Mouse (Mus musculus): ENCODE data around the gene Agbl4.
A peak's percentile ranks its signal among the peaks of the same experiment; 100 is the strongest.

Agbl4 gene

DNA sequence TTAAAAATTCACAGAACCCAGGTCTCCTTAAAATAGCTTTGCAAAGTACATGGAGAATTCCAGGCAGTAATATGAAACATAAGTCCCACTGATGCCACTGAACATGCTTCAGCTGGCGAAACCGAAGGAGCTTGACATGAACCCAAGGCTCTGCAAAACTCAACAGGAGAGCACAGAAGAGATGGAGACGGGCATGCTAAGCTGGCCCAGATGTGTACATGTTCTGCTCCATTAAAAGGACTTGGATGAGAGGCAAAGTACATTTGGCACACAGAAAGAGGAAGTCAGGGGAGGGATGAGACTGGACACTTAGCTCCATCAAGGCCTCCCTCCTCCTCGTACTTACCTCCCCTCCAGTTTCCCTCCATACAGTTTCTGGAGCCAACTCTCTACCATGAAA lies 1013.3 kb downstream of the Agbl4 start:
- no peak for DNase-seq

DNA sequence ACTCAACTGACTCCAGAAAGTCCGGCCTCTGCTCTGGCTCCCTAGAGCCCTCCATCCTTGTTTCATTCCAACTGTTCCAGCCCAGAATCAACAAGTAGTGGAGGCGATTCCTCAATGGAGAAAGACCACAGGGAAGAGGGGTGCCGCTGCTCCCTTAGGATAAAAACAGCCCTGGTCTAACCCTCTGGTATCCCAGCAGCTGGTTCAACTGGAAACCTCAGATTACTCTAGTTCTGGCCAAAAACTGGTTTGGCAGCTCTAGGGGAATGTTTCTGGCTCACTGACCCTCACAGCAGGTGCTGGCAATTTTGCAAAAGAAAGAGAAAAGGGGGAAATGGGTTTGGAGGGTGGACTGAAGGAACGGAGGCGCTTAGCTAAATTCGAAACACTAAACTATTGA lies 1016.9 kb downstream of the Agbl4 start:
- DNase-seq: peak in 1 of 2 experiments; percentile 23

- peak; percentile 86 to 90 for DNase-seq
These were observed 1017.5 kb downstream of the Agbl4 start, which contains the start of gene Bend5 for GRCm38 (mm10) chr4:111414818-111415488. TSS of gene Bend5 (plus strand) at chr4:111415006.

DNA sequence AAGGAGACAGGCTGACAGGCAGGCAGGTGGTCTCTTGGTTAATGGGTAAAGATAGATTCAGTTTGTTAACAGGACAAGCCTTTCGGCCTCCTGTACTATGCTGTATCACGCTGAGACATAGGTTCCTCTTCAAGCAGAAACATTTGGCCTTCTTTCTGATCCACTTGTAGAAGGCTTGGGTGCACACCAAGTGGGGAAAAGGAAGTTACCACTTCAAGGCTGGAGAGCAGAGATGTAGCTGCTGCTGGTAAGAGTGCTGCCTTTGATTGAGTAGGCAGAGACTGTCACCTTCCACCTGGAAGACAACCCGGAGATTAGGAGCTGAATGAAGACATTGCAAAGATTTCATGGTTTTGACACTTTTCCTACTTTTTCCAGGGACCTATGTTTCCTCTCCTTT lies 1018.7 kb downstream of the Agbl4 start:
- no peak for DNase-seq

- DNase-seq: no peak
These were observed 1019.1 kb downstream of the Agbl4 start for GRCm38 (mm10) chr4:111416551-111416950.

DNA sequence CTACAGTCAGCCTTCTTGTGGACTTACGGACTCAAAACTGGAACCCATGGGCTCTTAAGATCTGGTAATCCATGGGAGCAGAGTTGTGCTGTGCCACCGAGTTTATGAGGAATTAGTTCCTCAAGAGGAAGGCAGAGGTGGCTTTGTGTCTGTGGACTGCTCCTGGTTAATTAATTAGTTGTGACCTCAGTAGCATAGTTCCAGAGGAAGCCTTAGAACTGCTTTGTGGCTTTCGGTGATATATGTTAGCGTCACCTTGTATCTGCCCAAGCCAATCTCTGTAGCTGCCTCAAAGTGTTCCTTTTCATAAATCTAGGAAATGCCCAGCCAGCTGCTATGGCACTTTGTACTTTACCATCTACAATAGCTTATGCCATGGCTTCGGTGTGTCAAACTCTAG lies 1020.3 kb downstream of the Agbl4 start:
- no peak for DNase-seq

GRCm38 (mm10) chr4:111419476-111419875 lies 1022.0 kb downstream of the Agbl4 start:
- DNase-seq: no peak

DNA sequence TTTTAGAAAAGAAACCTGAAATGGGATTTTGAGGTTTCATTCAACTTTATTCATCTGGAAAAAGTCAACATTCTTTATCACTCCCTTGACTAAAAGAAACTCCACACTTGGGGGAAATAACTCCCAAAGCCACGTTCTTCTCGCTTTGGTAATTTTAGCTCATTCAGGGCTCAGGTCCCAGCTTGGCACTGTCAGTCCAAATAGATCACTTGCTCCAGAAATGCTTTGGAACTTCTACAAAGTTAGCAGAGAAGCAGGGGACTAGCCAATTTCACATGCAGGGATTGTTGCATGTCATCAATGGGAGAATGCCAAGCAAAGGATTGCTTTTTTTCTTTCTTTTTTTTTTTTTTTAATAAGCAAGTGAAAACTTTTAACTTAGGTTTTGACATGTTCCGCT lies 1022.6 kb downstream of the Agbl4 start:
- DNase-seq: no peak

GRCm38 (mm10) chr4:111420955-111421354 lies 1023.5 kb downstream of the Agbl4 start:
- no peak for DNase-seq

- DNase-seq: no peak
These were observed 1024.3 kb downstream of the Agbl4 start for GRCm38 (mm10) chr4:111421785-111422184.

DNA sequence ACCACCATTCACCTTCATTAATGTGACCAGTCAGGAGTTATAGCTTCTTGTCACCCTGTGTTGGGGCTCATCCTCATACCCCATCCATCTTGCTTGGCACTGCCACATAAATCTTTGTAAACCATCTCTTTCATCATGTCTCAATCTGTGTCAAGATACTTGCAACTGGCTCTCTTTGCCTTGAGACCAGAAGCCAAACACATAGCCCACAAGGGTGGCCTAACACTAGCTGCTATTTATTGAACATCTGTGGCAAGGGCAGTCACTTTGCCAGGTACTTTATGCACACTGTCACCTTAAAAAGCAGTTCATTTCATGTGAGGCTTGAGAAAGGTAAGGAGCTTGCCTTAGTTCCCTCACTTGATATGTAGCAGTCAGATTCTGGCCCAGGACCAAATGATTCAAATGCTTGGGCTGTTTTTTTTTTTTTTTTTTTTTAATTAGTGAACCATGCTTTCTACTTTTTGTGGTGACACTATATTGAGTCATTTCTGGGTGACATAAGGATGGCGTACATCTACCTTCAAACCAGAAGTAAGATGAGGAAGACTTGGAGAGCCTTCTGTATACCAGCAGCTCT lies 1027.0 kb downstream of the Agbl4 start:
- no peak for DNase-seq

DNA sequence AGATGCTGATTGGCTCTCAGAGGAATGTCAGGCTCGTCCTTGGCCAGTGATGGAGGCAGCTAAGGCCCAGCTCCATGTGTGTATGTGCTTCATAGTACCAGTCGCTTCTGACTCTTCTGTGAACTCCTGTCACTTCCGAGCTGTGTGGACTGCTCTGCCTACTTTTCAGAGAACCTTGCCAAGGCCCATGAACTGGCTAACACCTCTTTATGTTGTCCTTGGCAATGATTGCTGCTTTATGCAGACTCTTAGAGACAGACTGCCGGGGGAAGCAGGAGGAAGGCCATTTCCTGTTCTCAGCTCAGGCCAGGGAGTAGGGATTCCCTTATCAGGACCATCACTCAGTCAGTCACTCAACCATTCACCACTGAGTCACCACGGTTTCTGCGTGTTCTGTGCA lies 1027.7 kb downstream of the Agbl4 start:
- DNase-seq: peak in 1 of 2 experiments; percentile 22

- peak; percentile 44 to 60 for DNase-seq
These were observed 1033.7 kb downstream of the Agbl4 start for GRCm38 (mm10) chr4:111431186-111431585.

- no peak for DNase-seq
These were observed 1034.6 kb downstream of the Agbl4 start for GRCm38 (mm10) chr4:111432013-111432412.

DNA sequence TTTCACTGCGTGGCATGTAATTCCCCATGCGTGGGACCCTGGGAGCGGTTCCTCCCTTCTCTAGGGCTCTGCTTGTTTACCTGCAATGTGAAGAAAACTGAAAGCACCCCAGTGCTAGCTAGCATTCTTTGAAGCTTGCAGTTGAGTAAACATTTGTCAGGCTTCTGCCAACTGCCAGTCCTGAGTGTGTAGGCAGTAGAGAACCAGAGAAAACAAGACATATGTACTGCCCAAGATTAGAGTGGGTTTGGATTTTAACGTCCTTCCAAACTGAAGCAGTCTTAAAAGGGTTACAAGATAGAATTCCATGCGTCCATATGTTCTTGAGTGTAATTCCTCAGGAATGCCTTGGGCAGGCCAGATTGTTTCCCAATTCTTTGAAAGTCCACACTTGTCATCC lies 1035.0 kb downstream of the Agbl4 start:
- DNase-seq: no peak

DNA sequence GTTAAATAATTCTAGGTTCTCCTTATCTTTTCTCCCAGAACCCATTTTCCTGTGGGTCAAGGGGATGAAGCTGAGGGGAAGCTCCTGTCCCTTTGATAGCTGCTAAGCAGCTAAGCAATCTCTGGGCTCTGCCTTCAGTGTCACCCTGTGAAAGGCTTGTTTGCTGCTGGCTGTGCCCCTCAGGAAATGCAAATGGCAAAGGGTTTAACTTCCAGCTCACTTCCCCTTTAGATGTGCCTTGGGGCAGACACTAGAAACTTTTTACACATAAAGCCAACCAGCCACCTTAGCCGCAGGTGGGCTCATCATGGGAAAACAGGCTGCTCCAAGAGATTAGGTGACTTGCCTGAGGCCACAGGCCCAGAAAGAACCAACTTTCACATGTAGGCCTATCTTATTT lies 1044.2 kb downstream of the Agbl4 start:
- DNase-seq: no peak

DNA sequence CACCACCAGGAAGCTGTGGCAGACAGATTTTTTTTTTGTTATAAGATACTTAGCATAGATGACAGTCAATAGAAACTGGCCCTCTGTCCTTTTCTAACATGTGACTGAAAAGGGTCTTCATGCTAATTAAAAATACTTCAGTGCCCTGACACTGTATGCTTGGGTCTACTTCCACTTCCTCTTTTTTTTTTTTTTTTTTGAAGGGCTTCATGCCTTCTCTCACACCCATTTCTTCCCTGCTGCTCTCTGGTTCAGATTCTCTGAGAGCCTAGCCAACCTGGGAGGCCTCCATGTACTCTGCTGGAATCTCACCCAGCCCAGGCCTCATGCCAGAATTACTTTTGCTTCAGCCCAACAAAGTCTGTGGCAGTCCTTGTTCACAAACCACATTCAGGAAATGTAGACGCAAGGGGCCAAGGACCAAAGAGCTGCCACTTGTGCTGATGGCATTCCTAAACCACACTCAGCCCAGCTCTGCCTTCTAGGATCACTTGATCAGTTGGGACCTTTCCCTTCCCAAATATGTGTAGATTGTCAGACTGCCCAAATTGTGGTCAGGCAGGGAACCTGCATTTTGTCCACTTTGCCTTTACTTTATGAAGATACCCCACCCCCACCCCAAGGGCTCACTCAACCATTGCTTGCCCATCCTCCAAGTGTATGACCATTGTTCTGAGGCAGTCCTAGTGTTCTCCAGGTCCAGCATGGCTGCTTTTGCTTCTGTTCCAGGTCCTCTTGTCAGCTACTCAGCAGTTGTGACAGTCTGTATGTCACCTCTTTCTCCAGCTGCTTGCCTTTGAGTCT lies 1045.2 kb downstream of the Agbl4 start:
- DNase-seq: peak in 1 of 2 experiments; percentile 13

DNA sequence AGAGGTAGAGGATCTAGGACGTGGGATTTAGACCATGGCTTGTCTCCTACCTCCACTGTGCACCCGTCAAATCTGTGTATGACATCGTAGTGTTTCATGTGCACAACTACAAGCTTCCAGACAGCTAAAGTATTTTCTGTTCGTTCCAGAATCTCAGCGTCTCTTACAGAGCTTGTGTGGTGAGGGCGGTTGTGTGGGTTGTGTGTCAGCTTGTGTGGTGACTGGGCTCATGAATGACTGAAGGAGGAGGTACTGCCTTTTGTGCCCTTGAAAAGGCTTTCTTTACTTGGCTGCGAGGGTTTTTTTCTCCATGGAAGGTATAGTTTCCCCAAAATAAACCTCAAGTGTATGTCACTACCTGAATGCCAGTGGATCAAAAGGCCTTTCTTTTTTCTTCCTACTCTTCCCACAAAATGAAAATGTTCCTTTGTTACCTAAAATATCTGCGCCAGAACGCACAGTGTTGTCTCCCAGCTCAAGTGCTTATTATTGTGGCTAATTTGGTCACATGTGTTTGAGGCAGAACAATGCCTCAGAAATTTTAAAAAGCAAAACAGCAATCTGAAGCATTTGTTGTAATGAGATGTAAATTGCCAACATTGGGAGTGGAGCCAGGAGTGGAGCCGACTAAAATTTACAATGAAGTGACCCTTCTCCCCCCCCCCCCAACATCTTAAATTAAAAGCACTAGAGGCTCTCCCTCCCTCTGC lies 1046.6 kb downstream of the Agbl4 start:
- DNase-seq: no peak

DNA sequence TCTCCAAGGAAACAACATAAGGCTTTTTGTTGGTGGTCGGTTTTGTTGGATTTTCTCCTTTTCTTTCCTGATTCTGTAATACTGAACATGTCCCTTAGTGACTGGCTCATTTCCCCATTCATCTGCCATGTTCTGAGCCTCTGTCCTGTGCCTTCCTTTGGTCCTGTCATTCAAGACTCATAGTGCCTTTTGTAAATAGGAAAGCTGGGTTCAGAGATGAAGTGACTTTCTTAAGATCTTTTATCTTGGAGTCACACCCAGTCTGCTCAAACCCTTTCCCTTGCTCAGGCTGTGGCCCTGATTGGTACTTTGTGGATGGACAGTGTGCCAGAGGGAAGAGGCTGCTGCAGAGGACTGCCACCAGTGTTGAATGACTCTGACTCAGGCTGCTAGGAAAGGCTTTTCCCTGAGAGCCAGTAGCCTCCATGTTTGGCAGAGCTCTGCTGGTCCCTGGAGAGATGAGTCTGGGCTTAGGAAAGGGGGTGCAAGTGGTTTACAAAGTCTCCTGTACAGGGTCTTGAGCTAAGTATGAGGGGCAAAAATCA lies 1047.2 kb downstream of the Agbl4 start:
- no peak for DNase-seq

DNA sequence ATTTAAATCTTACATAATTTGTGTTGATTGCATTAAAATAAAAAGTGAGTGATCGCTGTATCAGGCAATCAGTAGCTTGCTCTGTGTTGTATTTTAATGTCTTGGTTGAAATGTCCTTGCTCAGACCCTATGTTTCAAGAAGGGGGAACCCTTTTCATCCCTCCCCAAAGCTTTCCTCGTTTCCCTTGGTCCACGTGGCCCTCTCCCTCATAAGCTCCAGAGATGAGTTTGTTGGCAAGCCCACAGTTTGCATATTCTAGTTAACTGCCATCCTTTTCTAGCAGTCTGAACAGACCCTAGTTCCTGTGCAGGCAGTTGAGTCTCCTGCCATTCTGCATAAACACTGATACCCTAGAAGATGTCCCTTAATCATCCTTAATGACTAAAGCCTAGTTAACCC lies 1050.5 kb downstream of the Agbl4 start:
- DNase-seq: no peak

DNA sequence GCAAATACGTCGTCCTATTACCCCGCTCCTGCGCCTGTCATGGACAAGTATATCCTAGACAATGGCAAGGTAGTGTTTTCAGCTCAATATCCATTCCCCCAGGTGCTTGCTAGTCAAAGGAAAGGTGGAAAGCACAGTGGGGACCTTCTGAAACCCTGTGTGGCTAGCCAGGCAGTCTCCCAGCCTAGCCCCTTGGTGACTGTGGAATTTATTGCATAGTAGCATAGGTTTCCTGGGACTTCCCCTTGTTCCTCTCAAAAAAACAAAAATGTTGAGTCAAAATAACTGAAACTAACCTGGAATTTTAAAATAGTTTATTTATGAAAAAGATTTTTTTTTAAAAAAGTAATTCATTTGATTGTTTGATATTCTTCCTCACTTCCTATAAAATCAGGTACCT lies 1051.1 kb downstream of the Agbl4 start:
- no peak for DNase-seq

DNA sequence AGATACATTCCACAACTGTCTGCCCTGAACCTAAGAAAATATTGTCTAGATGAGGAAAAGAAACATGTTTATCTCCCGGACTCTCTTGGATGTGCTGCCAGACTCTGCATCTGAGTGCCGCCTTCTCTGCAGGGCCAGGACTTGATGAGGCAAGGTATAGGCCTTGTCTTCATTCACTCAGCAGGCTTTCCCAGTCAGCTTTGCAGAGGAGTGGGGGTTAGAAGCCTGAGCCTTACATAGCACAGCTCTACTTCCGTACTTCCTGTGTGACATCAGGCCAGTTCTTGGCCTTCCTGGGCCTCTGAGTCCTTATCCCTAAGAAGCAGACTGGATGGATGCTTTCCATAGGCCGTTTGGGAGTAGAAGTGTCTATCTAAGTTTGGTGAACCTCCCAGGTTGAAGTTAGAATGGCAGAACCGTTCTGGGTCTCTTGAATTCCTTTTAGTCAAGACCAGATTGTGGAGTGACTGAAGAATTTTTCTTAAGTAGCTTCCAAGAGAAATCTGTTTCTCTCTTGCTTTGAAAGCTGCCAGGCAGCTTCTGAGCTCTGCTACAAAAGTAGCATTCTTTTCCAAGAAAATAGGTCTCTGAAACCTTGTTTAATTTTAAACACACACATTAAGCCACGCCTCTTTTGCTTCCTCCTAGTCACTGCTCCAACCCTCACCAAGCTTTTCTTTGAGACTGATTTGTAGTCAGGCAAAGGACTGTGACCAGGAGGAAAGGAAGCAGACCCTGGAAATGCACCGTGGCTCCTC lies 1052.2 kb downstream of the Agbl4 start:
- DNase-seq: no peak

Measured in kidney, postnatal 4 days (tissue).